ENCODE assay signal across 8 mouse cellular contexts in genomic region chr1:134494428-134495215, GRCm38 (mm10). TPM values are rescaled to one million over a fixed set of nuclear protein-coding genes. Genes with fewer than 3 reads are reported as not detected.
DNase-seq lines count a peak whose midpoint lies in the region; ATAC-seq lines count a peak whose summit lies in the region.

Gene Rabif (plus strand): TSS chr1:134494648.

- no peaks in the 10 kb centered on the region for H3K9me3 ChIP-seq in hindbrain, embryonic 11.5 days (ENCODE audit: control insufficient read depth, low read length)

- H3K4me1 ChIP-seq in hindbrain, embryonic 11.5 days (replicated peaks; ENCODE audit: control insufficient read depth, insufficient read depth, low read length): no peaks in the 10 kb centered on the region

- peak; percentile 99 for DNase-seq in MN1 (ENCODE audit: low spot score)
- DNase-seq in cerebellum, adult 9-10 months: peak; percentile 99
- DNase-seq in frontal cortex, adult 2 months (ENCODE audit: extremely low spot score in 1 of 2, low spot score in 1 of 2): peak; percentile 96 to 99
- peak; percentile 99 for DNase-seq in hindbrain, embryonic 11.5 days (ENCODE audit: low spot score)
- peak; percentile 98 to 99 for DNase-seq in layer of hippocampus, postnatal 10 days (ENCODE audit: low spot score in 2 of 2)
- peak; percentile 99 for DNase-seq in lung, postnatal 10 days
- peak; percentile 99 for DNase-seq in ovary, postnatal 36 days (ENCODE audit: low spot score)
- DNase-seq in thymus, postnatal 25 days: peak; percentile 98

- peak within 1 kb of the TSS; percentile 76 for H3K9ac ChIP-seq in hindbrain, embryonic 11.5 days (ENCODE audit: low read depth, low read length)

- H3K27me3 ChIP-seq in hindbrain, embryonic 11.5 days (ENCODE audit: control insufficient read depth, insufficient read depth, low read length): no peaks in the 10 kb centered on the region

- WGBS in hindbrain, embryonic 11.5 days: under 1% methylated on average over 58 of the region's 58 CpGs

- peak within 1 kb of the TSS; percentile 71 for H3K4me3 ChIP-seq in hindbrain, embryonic 11.5 days (ENCODE audit: low read depth, low read length)

- peak within 1 kb of the TSS; percentile 87 for H3K27ac ChIP-seq in hindbrain, embryonic 11.5 days (ENCODE audit: low read depth, low read length)

- H3K4me2 ChIP-seq in hindbrain, embryonic 11.5 days (replicated peaks; ENCODE audit: low read depth, low read length): peak within 1 kb of the TSS; percentile 78

- peak; percentile 98 for ATAC-seq in hindbrain, embryonic 11.5 days (ENCODE audit: low FRiP score)

- no peaks in the 10 kb centered on the region for H3K36me3 ChIP-seq in hindbrain, embryonic 11.5 days (ENCODE audit: control insufficient read depth, insufficient read depth, low read length)

RNA-seq across cellular contexts. Expression of gene Rabif, which starts in this region (rescaled TPM):
- 28.2 and 29.4 TPM in 2 replicates for polyA plus RNA-seq in frontal cortex, adult 2 months (2012; rRNA removed)
- 51.8 and 54.5 TPM in 2 replicates for polyA plus RNA-seq in hindbrain, embryonic 11.5 days (2014; fragmentation: Nextera tagmentation; extraction: Ambion mirVana)
- total RNA-seq in layer of hippocampus, postnatal 10 days (2021): 10 to 100 TPM; 28.9 to 33.9 TPM

Comparison
In these comparisons a context has a peak if more than half of its experiments do, and no peak if none do; other contexts are left out.
1. Peak in every context shown above with its lines: DNase-seq, ATAC-seq, H3K4me3 ChIP-seq and H3K27ac ChIP-seq.